Mouse (Mus musculus) adrenal gland, adult (tissue): ENCODE data around the gene Elovl5.

ENCODE experiments used
- DNase-seq, 2 experiments: peaks; one replicate each; pipeline ENCODE4 v3.0.0; 2022 to 2023; ENCODE audit warnings: low spot score in 1 of 2; ENCODE audit not compliant: inconsistent age in 2 of 2

Gene Elovl5

GRCm38 (mm10) chr9:78032930-78033329, 115.8 kb downstream of the Elovl5 start:
- DNase-seq = no peak
